Mouse (Mus musculus) cerebellum, adult 18-20 months (tissue): Measurements from ENCODE around the gene Togaram2.
"Not testable (repeated sequence)": the region's sequence is repeated elsewhere in the genome, so short reads cannot be mapped to it uniquely, and the experiment has no call there.

ENCODE experiments used
- DNase-seq, 2 experiments: peaks; one replicate each; pipeline ENCODE4 v3.0.0; 2021

The Togaram2 gene

DNA sequence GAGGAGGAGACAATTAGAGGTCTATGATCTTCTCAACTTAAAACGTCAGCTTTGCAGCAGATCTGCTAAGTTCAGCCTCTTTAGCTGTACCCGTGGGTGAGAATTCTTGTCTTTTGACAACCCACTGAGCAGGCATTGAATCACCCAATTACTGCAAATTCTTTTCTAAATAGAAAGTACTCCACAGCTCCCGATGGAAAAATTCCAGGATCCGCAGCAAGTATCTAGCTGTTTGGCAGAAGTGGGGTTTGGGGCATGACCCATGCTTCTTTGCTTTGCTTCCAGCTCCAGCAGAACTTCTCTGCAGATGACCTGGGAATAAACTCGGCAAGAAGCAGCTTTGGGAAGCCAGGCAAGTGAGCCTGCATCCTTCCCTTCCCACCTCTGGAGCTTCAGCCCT lies 69.9 kb downstream of the Togaram2 start:
- no peak for DNase-seq

DNA sequence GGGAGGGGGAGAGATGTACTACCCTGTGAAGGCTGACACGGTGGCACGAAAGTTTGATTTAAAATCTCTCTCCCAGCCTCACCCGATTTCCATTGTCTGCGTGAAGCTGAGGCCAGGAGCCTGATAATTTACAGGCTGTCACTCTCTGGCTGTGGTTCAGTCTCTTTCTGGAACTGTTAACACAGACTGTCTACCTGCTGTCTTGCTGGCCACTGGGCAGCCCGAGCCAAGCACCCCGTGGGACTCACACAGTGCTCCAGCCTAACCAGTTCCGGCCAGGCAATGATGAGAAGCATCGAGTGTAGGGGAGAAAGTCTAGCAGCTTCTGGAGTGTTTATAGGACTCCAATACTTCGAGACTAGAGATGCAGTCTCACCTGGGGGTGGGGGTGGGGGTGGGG lies 73.1 kb downstream of the Togaram2 start:
- DNase-seq, result peak; percentile 50 to 58

DNA sequence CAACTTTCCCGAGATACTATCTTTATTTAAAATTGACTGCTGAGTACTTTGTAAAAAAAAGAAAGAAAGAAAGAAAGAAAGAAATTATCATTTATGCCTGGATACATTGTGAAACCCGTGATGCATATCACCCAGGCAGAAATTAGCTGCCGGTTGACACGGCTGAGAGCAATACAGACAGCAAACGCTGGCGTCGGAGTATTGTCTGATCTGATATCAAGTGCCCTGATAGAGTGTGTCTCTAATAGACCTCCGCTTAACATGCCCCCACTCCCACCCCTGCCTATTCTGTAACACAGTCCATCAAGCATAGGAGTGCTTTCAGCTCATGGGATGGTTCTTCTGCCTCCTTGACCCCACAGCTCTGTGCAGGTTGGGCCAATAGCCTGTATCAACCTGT lies 74.5 kb downstream of the Togaram2 start:
- no peak for DNase-seq

DNA sequence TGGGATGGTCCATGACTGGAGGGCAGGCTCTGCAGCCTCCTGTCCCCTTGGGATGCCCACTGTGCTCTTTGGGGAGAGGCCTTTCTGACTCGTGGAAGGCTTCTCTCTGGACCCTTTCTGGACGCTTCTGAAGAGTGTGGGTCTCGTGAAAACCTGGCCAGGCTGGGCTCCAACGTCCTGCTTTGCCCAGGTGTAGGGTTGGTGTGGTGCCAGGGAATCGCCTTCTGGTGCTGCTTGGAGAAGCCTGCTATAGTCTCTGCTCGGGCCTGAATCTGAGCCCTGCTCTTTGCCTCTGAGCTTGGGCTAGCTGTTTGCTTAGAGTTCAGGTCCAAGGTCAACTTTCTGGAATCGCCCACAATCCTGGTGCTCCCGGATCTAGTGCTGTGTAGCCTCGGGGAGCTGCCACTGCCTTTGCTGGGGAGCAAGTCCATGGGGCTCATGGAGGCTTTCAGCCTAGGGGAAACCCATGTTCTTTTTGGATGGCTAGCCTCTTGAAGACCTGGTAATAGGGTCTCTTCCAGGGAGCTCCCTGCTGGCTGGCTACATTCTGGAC lies 76.6 kb downstream of the Togaram2 start:
- DNase-seq, result peak in 1 of 2 experiments; percentile 17

DNA sequence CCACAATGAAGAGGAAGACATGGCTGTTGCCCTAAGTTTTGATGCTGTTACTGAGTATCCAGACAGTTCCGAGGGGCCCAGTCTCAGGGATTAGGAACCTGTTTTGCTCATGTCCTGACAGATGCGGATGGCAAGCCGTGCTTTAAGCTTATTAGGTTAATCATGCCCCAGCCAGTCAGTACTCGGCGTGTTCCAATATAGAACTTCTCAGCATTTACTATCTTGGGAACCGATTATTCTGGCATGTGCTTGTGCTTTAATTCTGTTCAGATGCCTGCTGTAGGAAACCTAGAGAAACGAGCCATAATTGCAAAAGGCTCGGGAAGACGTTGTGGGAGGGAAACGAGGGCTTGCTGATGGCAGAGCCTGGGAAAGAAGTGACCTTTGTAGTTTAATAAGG lies 79.8 kb downstream of the Togaram2 start, which contains the start of gene Pcare:
Pcare (minus strand) TSS at position 64 of the 400 bp plus-strand sequence.
- no peak for DNase-seq

DNA sequence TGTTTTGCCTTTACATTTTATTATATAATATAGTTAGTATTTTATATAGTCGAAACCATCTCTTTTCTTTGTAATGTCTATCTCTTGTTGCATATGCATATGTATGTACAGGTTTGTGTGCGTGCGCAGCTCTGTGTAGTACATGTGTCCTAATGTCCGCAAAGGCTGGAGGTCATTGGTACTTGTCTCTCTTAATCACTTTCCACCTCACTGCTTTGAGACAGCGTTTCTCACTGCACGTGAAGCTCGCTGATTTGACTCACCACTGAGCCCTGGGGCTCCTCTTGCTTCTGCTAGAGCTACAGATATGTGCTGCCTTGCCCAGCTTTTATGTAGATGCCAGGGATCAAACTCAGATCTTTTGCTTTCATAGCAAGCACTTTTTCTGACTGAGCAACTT lies 87.5 kb downstream of the Togaram2 start:
- no peak for DNase-seq

DNA sequence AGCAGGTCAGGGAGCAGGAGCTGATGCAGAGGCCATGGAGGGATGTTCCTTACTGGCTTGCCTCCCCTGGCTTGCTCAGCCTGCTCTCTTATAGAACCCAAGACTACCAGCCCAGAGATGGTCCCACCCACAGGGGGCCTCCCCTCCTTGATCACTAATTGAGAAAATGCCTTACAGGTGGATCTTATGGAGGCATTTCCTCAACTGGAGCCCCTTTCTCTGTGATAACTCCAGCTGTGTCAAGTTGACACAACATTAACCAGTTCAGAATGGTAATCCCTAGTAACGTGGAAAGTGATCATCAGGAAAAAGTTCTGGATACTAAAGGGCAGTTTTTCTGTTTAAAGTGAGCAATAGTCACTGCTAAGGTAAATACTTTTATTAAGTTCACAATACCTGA lies 95.1 kb downstream of the Togaram2 start, which contains the start of gene Clip4:
Clip4 (plus strand) TSS at position 301 of the 400 bp plus-strand sequence.
- not testable (repeated sequence) for DNase-seq

DNA sequence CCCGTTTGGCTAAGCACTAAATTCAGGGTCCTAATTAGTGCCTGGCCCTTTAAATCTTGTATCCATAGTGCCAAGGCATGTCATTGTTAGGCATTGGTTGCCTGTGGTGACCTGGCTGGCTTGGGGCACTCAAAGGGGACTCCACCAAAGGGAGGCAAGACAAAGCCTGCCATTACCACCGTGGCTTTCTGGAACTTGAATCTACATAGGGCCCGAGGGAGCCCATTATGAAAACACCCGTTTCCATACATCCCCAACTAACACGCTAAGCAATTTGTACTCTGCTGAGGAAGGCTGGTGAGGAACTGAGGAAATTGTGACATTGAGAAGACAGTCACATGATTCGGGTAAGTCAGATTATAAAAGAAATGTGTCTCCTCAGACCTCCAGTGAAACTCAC lies 96.5 kb downstream of the Togaram2 start:
- no peak for DNase-seq

DNA sequence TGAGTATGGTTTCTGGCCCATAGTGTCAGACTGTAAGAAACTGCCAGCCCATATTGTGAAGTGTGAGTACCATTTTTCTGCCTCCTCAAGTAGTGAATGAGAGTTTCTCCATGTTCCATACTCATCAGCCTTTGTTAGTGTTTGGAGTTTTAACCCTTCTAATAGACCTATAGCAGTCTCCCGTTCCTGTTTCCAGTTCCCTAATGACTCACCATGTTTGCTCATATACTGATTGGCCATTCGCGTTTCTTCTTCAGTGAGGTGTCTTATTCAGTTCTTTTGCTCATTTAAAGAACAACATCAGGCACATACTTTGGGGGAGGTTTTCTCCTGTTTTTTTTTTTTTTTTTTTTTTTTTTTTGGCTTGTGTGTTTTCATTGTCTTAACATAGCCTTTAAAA lies 97.6 kb downstream of the Togaram2 start:
- no peak for DNase-seq

DNA sequence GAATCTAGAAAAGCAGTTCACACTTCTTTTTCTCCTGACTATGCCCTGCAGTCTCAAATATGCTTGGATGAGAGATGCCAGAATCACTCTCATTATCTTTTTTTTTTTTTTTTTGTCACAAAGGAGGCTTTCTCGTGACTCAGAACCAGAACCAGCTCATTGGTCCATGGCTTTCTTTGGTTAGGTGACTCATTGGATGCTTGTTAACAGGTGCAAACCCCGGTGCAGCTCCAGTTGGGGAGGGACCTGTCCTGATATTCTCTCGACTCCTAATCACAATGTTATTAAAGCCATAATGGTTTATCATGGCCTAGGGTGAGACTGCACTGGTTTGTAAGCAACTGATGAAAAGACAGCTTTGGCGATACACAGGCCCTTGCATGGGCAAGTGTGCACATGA lies 101.1 kb downstream of the Togaram2 start:
- no peak for DNase-seq

DNA sequence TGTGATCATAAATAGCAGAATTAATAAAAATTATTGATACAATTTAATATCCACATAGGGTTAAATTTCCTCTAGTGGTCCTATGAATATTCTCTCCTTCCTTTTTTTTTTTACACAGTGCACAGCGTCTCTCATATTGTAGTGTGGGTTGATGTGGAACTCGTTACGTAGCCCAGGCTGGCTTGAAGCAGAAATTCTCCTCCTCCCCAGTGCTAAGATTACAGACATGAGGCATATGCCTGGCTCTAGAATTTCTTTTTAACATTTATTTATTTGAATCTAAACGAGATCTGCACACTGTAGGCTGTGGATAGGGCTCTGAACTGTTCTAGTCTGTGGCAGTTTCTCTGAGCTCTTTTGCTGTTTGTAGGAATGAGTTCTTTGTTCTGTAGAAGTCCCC lies 102.2 kb downstream of the Togaram2 start:
- no peak for DNase-seq

DNA sequence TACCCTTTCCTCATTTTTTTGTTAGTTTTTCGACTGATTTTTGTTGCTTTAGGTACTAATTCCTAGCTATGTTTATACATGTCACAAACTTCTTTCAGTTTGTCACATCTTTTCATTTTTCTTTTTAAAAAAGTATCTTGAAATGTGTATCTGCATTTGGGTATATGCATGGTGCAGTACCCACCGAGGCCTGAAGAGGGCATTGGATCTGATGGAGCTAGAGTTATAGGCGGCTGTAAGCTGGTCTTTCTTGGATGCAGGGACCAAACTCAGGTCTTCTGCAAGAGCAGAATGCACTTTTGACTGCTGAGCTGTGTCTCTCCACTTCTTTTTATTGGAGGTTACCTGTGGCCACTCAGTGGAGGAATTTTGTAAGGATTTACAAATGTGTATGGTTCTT lies 105.6 kb downstream of the Togaram2 start:
- DNase-seq, result no peak
